Mouse (Mus musculus) frontal cortex, postnatal 10 days (tissue): ENCODE measurements around the gene Farp2.
"Not testable (repeated sequence)": the region's sequence is repeated elsewhere in the genome, so short reads cannot be mapped to it uniquely, and the experiment has no call there.

ENCODE experiments used
- DNase-seq, 2 experiments: peaks; one replicate each; pipeline ENCODE4 v3.0.0; 2022; ENCODE audit warnings: low spot score in 2 of 2, mixed read lengths in 1 of 2

The Farp2 gene

GRCm38 (mm10) chr1:93511585-93512350 is at the start of gene Farp2:
TSS of gene Farp2 (plus strand) at chr1:93512079.
- DNase-seq = peak; percentile 90 to 93

- no peak for DNase-seq
These were observed 46.8 kb upstream of the Farp2 start for GRCm38 (mm10) chr1:93465066-93465465.

DNA sequence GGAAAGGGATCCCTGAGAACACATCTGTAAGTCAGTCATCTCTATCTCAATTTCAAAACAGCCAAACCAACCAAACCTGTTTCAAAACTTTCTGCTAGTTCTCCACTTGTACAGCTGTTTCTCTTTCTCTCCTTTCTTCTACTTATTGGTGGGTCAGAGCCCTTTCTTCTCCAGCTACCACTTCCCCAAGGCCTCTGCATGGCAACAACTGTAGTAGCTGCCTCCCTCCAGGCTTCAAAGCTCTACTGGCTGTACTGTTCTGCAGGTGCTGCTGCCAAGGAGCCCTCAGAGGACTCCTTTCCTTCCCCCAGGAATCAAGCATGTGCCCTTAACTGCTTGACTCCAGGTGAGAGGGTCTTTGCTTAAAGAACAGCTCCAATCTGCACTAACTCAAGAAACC is 46.1 kb upstream of the Farp2 start:
- no peak for DNase-seq

- DNase-seq = no peak
These were observed 43.3 kb upstream of the Farp2 start for GRCm38 (mm10) chr1:93468626-93469025.

DNA sequence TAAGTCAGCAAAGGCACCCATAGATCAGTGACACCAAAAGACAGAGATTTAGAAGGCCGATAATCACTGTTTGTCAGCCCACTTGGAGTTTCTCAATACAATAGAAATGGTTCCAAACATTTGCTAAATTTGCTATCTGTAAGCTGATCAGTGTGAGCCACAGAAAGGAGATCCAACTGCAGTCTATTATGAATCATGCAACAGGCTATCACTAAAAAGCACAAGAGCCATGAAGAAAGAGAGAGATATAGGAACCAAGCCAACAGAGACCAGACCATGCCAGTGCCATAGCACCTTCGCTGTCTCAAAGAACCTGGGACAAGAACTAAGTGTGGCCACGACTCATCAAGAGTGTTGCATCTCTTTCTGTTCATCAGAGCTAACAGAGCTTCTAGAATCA is 36.2 kb upstream of the Farp2 start:
- DNase-seq = no peak

- peak; percentile 98 to 99 for DNase-seq
These were observed 33.9 kb upstream of the Farp2 start for GRCm38 (mm10) chr1:93477758-93478585.

DNA sequence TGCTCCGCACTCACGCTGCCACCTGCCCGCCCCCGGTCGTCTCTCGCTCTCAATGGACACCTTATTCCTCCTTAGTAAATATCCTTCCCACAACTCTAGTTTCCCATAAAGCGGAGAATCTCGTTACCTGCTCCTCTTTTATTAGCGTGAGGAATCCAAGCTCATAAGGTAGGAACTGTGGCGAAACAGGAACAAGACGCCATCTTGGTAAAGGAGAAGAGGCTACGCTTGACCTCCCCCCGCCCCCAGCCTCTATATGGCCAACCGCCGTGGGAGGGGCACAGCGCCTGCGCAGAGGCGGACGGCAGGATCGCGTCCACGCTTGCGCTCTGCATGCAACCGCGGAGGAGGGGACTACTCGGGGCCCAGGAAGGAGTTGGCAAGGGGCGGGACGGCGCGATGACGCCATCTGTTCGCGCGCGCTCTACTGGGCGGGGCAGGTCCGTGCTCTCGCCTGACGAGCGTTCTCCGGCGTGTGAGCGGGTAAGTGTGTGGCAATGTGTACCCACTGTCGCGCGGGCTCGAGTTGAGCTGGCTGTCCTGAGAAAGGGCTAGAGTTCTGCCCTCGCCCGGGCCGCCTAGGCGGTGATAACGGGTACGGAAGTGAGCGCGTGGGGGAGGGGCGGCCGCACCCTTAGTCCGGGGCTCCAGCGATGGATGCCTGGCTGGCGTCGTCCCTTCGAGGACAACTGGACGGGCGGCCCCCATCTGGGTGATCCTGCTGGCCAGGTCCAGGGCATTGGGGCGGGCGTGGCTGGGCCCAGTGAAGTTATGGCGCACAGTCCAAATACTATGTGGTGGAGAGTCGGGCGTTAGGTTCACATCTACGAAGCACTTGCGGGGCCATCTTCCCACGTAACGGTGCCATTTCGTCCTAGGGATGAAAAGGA is 33.0 kb upstream of the Farp2 start, which contains the start of gene Hdlbp:
Gene Hdlbp, minus strand, starts transcription at position 230 of the 890 bp plus-strand sequence.
- DNase-seq = peak; percentile 99

DNA sequence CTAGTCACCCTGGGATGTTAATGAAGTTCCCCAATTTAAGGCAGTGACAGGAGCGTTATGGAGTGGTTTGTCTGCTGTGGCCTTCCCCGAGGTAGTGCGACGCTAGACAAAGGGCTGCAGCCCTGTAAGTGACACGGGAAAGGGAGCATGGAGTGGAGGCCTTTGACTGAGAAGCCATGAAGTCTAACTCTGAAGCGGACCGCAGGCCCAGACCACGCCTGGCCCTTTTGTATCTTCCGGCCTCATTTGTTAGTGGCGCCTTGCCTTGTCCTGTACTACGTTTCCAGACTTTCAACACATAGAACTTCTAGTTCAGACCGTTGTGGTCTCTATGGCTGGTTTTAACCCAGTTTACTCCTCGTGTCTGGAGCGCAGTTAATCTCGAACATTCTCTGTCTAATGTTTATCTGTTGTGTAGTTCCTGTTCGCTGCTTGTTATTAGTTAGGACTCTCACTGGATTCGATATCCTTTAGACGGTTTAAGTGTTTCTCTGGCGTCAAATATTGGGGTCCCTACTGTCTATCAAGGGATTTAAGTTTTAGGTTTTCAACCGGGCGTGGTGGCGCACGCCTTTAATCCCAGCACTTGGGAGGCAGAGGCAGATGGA is 32.3 kb upstream of the Farp2 start:
- peak; percentile 19 to 27 for DNase-seq

GRCm38 (mm10) chr1:93486302-93486701 is 25.6 kb upstream of the Farp2 start:
- not testable (repeated sequence) for DNase-seq

DNA sequence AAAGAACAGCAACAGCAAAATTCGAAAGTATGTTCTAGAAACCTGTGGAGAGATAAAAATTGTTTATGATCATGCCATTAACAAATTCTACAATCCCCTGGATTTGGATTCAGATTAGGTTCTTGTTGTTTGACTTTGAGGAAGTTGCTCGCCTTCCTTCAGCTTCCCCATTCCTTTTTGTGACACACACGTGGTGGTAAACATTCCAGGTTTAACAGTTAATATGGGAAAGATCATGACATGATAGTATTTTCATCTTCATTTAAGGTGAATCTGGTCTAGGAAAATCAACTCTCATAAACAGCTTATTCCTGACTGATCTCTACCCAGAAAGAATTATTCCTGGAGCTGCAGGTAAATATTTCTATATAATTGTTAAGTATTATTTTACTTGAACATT is 16.6 kb upstream of the Farp2 start:
- DNase-seq = no peak

- no peak for DNase-seq
These were observed 4.8 kb upstream of the Farp2 start for GRCm38 (mm10) chr1:93506944-93507676.

GRCm38 (mm10) chr1:93508576-93508975 is 3.3 kb upstream of the Farp2 start:
- not testable (repeated sequence) for DNase-seq

- DNase-seq = no peak
These were observed 442 bp downstream of the Farp2 start for GRCm38 (mm10) chr1:93512351-93512690.

DNA sequence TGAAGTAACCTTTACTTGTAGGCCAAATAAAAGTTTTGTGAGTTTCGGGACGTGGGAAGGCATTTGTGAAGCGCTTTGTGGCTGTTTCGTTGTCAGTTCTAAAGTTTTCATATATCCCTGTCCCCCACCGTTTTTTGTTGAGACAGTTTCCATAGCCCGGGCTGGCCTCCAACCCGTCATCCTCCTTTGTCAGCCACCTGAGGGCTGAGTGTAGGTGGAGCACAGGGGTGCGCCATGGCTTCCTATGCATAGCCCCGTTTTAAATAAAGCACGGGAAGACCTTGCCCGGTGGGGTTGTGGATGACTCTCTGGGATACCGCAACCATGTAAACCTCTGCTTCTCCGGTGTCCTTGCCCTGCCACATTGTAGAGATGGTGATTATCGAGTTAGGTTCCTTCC is 1.3 kb downstream of the Farp2 start:
- DNase-seq = no peak

GRCm38 (mm10) chr1:93521491-93521890 is 9.6 kb downstream of the Farp2 start:
- no peak for DNase-seq

- DNase-seq = no peak
These were observed 10.4 kb downstream of the Farp2 start for GRCm38 (mm10) chr1:93522325-93522724.

DNA sequence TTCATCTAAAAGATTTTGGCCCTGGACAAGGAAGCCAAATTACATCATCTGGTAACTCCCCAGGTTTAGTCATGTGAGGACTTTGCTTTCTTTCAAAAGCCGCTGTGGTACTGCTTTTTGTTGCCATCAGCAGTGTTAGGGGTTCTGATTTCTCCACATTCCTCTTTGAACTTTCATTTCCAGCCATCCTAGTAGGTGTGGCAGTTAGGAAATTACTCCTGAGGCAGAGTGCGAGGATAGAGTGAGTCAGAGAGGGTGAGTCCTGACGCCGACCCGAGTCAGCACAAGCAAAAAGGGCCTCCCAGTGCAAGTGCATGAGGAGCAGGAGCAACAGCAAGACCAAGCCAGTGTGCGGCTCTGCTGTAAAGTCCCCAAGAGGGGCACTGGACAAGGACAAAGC is 17.9 kb downstream of the Farp2 start:
- no peak for DNase-seq

DNA sequence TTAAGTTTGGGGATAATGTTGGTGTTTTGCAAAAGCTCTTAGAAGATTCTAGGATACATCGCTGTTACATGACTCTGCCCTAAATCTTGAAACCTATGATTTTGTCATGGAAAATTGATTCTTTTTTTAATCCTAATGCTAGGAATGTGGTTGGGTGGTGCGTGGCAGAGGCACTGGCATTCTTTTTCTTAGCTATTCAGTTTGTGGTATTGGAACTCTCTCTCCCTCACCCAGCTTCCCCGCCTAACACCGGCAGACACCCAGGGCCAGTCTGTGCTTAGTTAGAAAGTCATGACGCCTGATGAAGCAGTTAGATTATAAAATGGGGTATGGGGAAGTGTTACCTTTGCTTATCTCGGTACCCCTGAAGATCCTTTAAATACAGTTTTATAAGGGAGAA is 25.3 kb downstream of the Farp2 start:
- no peak for DNase-seq

- no peak for DNase-seq
These were observed 31.3 kb downstream of the Farp2 start for GRCm38 (mm10) chr1:93543196-93543595.

GRCm38 (mm10) chr1:93547286-93547685 is 35.4 kb downstream of the Farp2 start:
- no peak for DNase-seq

GRCm38 (mm10) chr1:93551427-93551826 is 39.5 kb downstream of the Farp2 start:
- DNase-seq = no peak
